Mouse (Mus musculus) forebrain, embryonic 10.5 days (tissue): ENCODE data around the gene Car7. TPM values are rescaled to one million over a fixed set of nuclear protein-coding genes. Genes with fewer than 3 reads are reported as not detected.
A peak's percentile ranks its signal among the peaks of the same experiment; 100 is the strongest.
"Not testable (repeated sequence)": the region's sequence is repeated elsewhere in the genome, so short reads cannot be mapped to it uniquely, and the experiment has no call there.

ENCODE experiments used
- DNase-seq: peaks from one replicate; pipeline ENCODE4 v3.0.0-alpha.2; 2017; ENCODE audit warnings: low spot score; ENCODE audit errors: extremely low spot score
- H3K27ac ChIP-seq: fragments of 300-500 bp; sonication (generic); 2 replicates; pipeline ENCODE4 v1.5.1; 2016; ENCODE audit warnings: mild to moderate bottlenecking
- H3K27me3 ChIP-seq: fragments of 300-500 bp; sonication (generic); 2 replicates; pipeline ENCODE4 v1.6.1; 2016; ENCODE audit warnings: mild to moderate bottlenecking; ENCODE audit not compliant: poor library complexity, severe bottlenecking
- H3K36me3 ChIP-seq: fragments of 300-500 bp; sonication (generic); replicated peaks from 2 replicates; pipeline ENCODE4 v1.6.1; 2016; ENCODE audit warnings: mild to moderate bottlenecking, moderate library complexity
- H3K4me1 ChIP-seq: fragments of 300-500 bp; sonication (generic); 2 replicates; pipeline ENCODE4 v1.6.1; 2016
- H3K4me3 ChIP-seq: fragments of 300-500 bp; sonication (generic); 2 replicates; pipeline ENCODE4 v1.5.1; 2016; ENCODE audit warnings: mild to moderate bottlenecking, moderate library complexity
- H3K9me3 ChIP-seq: fragments of 300-500 bp; sonication (generic); 2 replicates; pipeline ENCODE4 v1.6.1; 2016; ENCODE audit warnings: mild to moderate bottlenecking, moderate library complexity
- WGBS: fragments of 180-500 bp; shearing (Covaris S2); methylation state at CpG from one replicate; pipeline ENCODE4 v1.1.7; 2016; 5-methylcytosine and 5-hydroxymethylcytosine counted together
- polyA plus RNA-seq: library from polyadenylated mRNA; unstranded; fragments of >200 nt; fragmentation: Nextera tagmentation; extraction: Ambion mirVana; gene quantifications from 2 replicates; pipeline ENCODE4 v1.2.1, GENCODE M21; 2016

Gene Car7
- polyA plus RNA-seq, 1 experiment from 2014 or later = 1.3 TPM

GRCm38 (mm10) chr8:104577606-104578005, 43.1 kb downstream of the Car7 start:
- not testable (repeated sequence) for DNase-seq, H3K4me3 ChIP-seq, H3K36me3 ChIP-seq, H3K27me3 ChIP-seq, H3K4me1 ChIP-seq, H3K9me3 ChIP-seq, H3K27ac ChIP-seq
- WGBS = 80% methylated on average over 17 of the region's 17 CpGs

- DNase-seq = no peak
- Histone ChIP-seq H3K27ac (no peak overlapping the region), H3K4me1 (no peaks in the 10 kb centered on the region), H3K36me3 (no peaks in the 10 kb centered on the region), H3K4me3 (no peak overlapping the region), H3K9me3 (peaks cover 15% of the 10 kb centered on the region; the same call in 1 of the 2 replicates), H3K27me3 (no peaks in the 10 kb centered on the region)
- 61% methylated on average over 1 of the region's 1 CpGs for whole genome bisulfite sequencing
These were observed 50.0 kb downstream of the Car7 start for GRCm38 (mm10) chr8:104584522-104584921.

GRCm38 (mm10) chr8:104590284-104590683, 55.8 kb downstream of the Car7 start:
- 89% methylated on average over 3 of the region's 3 CpGs for WGBS
- Histone ChIP-seq H3K36me3 (peaks cover 20% of the 10 kb centered on the region), H3K4me3 (no peak overlapping the region), H3K4me1 (peaks cover 18% of the 10 kb centered on the region), H3K9me3 (peaks cover 2% of the 10 kb centered on the region; the same call in 1 of the 2 replicates), H3K27ac (peak overlapping the region; percentile 92; the same call in 1 of the 2 replicates), H3K27me3 (no peaks in the 10 kb centered on the region)
- DNase-seq = no peak

GRCm38 (mm10) chr8:104591133-104591834, 56.8 kb downstream of the Car7 start, which contains the start of gene Pdp2:
Pdp2 (plus strand) TSS chr8:104591451.
- H3K27ac ChIP-seq = peak within 1 kb of the TSS; percentile 92
- under 1% methylated on average over 44 of the region's 44 CpGs for WGBS

GRCm38 (mm10) chr8:104591856-104592255, 57.4 kb downstream of the Car7 start:
- Histone ChIP-seq H3K27ac (peak overlapping the region; percentile 92), H3K27me3 (no peaks in the 10 kb centered on the region), H3K4me1 (peaks cover 18% of the 10 kb centered on the region), H3K4me3 (peak overlapping the region; percentile 85), H3K36me3 (peaks cover 36% of the 10 kb centered on the region), H3K9me3 (no peaks in the 10 kb centered on the region)
- no peak for DNase-seq
- 6% methylated on average over 9 of the region's 9 CpGs for WGBS

More at GRCm38 (mm10) chr8:104591133-104591834, 56.8 kb downstream of the Car7 start, which contains the start of gene Pdp2:
- Histone ChIP-seq H3K27me3 (no peaks in the 10 kb centered on the region), H3K36me3 (peaks cover 30% of the 10 kb centered on the region), H3K4me3 (peak within 1 kb of the TSS; percentile 85), H3K9me3 (no peaks in the 10 kb centered on the region), H3K4me1 (peaks cover 18% of the 10 kb centered on the region)
- peak; percentile 89 for DNase-seq

GRCm38 (mm10) chr8:104592566-104592965, 58.1 kb downstream of the Car7 start:
- no peak overlapping the region for H3K27ac ChIP-seq
- H3K4me3 ChIP-seq = peak overlapping the region; percentile 85

GRCm38 (mm10) chr8:104593536-104594325, 59.2 kb downstream of the Car7 start:
- 96% methylated on average over 31 of the region's 31 CpGs for whole genome bisulfite sequencing
- H3K4me3 ChIP-seq = no peak overlapping the region
- peaks cover 41% of the 10 kb centered on the region for H3K36me3 ChIP-seq
- no peaks in the 10 kb centered on the region for H3K27me3 ChIP-seq
- H3K9me3 ChIP-seq = no peaks in the 10 kb centered on the region
- peaks cover 18% of the 10 kb centered on the region for H3K4me1 ChIP-seq
- H3K27ac ChIP-seq = no peak overlapping the region
- no peak for DNase-seq

More at GRCm38 (mm10) chr8:104592566-104592965, 58.1 kb downstream of the Car7 start:
- Histone ChIP-seq H3K4me1 (peaks cover 18% of the 10 kb centered on the region), H3K27me3 (no peaks in the 10 kb centered on the region), H3K36me3 (peaks cover 41% of the 10 kb centered on the region), H3K9me3 (no peaks in the 10 kb centered on the region)
- 83% methylated on average over 6 of the region's 6 CpGs for WGBS
- DNase-seq = no peak

GRCm38 (mm10) chr8:104594611-104595362, 60.3 kb downstream of the Car7 start:
- Histone ChIP-seq H3K36me3 (peaks cover 41% of the 10 kb centered on the region), H3K27me3 (no peaks in the 10 kb centered on the region), H3K27ac (no peak overlapping the region), H3K4me3 (no peak overlapping the region), H3K4me1 (peaks cover 18% of the 10 kb centered on the region), H3K9me3 (no peaks in the 10 kb centered on the region)
- DNase-seq = no peak
- 96% methylated on average over 19 of the region's 19 CpGs for WGBS

GRCm38 (mm10) chr8:104595773-104596536, 61.5 kb downstream of the Car7 start:
- Histone ChIP-seq H3K27ac (no peak overlapping the region), H3K27me3 (peaks cover 5% of the 10 kb centered on the region), H3K36me3 (peaks cover 41% of the 10 kb centered on the region), H3K9me3 (no peaks in the 10 kb centered on the region), H3K4me3 (no peak overlapping the region), H3K4me1 (peaks cover 15% of the 10 kb centered on the region)
- 91% methylated on average over 21 of the region's 21 CpGs for WGBS
- DNase-seq = no peak

- WGBS = 90% methylated on average over 6 of the region's 6 CpGs
- no peak for DNase-seq
These were observed 63.2 kb downstream of the Car7 start for GRCm38 (mm10) chr8:104597656-104598055.

GRCm38 (mm10) chr8:104598496-104598895, 64.0 kb downstream of the Car7 start:
- H3K27ac ChIP-seq = no peak overlapping the region
- H3K27me3 ChIP-seq = peaks cover 16% of the 10 kb centered on the region
- peaks cover 20% of the 10 kb centered on the region for H3K4me1 ChIP-seq
- WGBS = 84% methylated on average over 6 of the region's 6 CpGs
- H3K4me3 ChIP-seq = no peak overlapping the region
- H3K9me3 ChIP-seq = no peaks in the 10 kb centered on the region
- no peak for DNase-seq
- peaks cover 39% of the 10 kb centered on the region for H3K36me3 ChIP-seq

More at GRCm38 (mm10) chr8:104597656-104598055, 63.2 kb downstream of the Car7 start:
- Histone ChIP-seq H3K27ac (no peak overlapping the region), H3K36me3 (peaks cover 41% of the 10 kb centered on the region), H3K9me3 (no peaks in the 10 kb centered on the region), H3K4me3 (no peak overlapping the region), H3K27me3 (peaks cover 16% of the 10 kb centered on the region), H3K4me1 (peaks cover 17% of the 10 kb centered on the region)
